Mouse (Mus musculus) intestine, embryonic 14.5 days (tissue): ENCODE measurements around the gene Strn3. TPM values are rescaled to one million over a fixed set of nuclear protein-coding genes. Genes with fewer than 3 reads are reported as not detected.
"Not testable (repeated sequence)": the region's sequence is repeated elsewhere in the genome, so short reads cannot be mapped to it uniquely, and the experiment has no call there.

Source experiments
- ATAC-seq: fragments of 200-750 bp; cut with Nextera tagmentation; replicated peaks from 2 replicates; pipeline ENCODE4 v1.8.0; 2017; ENCODE audit warnings: low read depth, moderate number of reproducible peaks, moderate TSS enrichment, moderate library complexity; ENCODE audit not compliant: low FRiP score, low TSS enrichment
- DNase-seq: peaks from one replicate; pipeline ENCODE4 v3.0.0-alpha.2; 2018; ENCODE audit warnings: low spot score
- H3K27ac ChIP-seq: fragments of 300-500 bp; sonication (generic); 2 replicates; pipeline ENCODE4 v1.5.1; 2014; ENCODE audit warnings: low read depth, mild to moderate bottlenecking, control low read depth
- H3K27me3 ChIP-seq: fragments of 300-500 bp; sonication (generic); replicated peaks from 2 replicates; pipeline ENCODE4 v1.6.1; 2014; ENCODE audit warnings: low read length, control low read depth; ENCODE audit not compliant: control insufficient read depth, insufficient read depth
- H3K36me3 ChIP-seq: fragments of 300-500 bp; sonication (generic); 2 replicates; pipeline ENCODE4 v1.6.1; 2014; ENCODE audit warnings: low read length, control low read depth; ENCODE audit not compliant: control insufficient read depth, insufficient read depth
- H3K4me1 ChIP-seq: fragments of 300-500 bp; sonication (generic); replicated peaks from 2 replicates; pipeline ENCODE4 v1.6.1; 2014; ENCODE audit warnings: low read length, control low read depth, mixed read lengths; ENCODE audit not compliant: control insufficient read depth, insufficient read depth
- H3K4me2 ChIP-seq: fragments of 300-500 bp; sonication (generic); 2 replicates; pipeline ENCODE4 v1.6.1; 2014; ENCODE audit warnings: low read length
- H3K4me3 ChIP-seq: fragments of 300-500 bp; sonication (generic); 2 replicates; pipeline ENCODE4 v1.5.1; 2014; ENCODE audit warnings: low read depth, low read length, control low read depth, mixed read lengths
- H3K9ac ChIP-seq: fragments of 300-500 bp; sonication (generic); 2 replicates; pipeline ENCODE4 v1.6.1; 2014; ENCODE audit warnings: mild to moderate bottlenecking, low read length
- H3K9me3 ChIP-seq: fragments of 300-500 bp; sonication (generic); 2 replicates; pipeline ENCODE4 v1.6.1; 2016; ENCODE audit warnings: low read length, control low read depth; ENCODE audit not compliant: control insufficient read depth
- WGBS: fragments of 180-500 bp; shearing (Covaris S2); extraction: QIAGEN DNeasy Blood & Tissue Kit; methylation state at CpG from one replicate; pipeline ENCODE4 v1.1.7; 2014; 5-methylcytosine and 5-hydroxymethylcytosine counted together
- polyA plus RNA-seq: library from polyadenylated mRNA; unstranded; fragments of >200 nt; fragmentation: Nextera tagmentation; extraction: Ambion mirVana; gene quantifications from 2 replicates; pipeline ENCODE4 v1.2.1, GENCODE M21; 2014

The Strn3 gene
- polyA plus RNA-seq, 1 experiment from 2014 or later = 48.6 TPM

DNA sequence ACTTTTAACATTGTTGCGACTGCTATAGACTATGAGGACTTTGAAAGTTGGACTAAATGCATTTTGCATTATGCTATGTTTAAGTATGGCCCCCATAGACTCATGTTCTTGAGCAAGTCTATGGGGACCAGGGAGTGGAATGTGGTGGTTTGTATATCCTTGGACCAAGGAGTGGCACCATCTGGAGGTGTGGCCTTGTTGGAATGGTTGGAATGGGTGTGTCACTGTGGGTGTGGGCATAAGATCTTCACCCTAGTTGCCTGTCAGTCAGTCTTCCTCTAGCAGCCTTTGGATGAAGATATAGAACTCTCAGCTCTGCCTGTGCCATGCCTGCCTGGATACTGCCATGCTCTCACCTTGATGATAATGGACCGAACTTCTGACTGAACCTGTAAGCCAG, 113.9 kb downstream of the Strn3 start:
- not testable (repeated sequence) for H3K27ac ChIP-seq, ATAC-seq, H3K36me3 ChIP-seq, H3K27me3 ChIP-seq, H3K9me3 ChIP-seq, H3K4me3 ChIP-seq, H3K4me2 ChIP-seq, H3K9ac ChIP-seq, H3K4me1 ChIP-seq, DNase-seq
- 92% methylated on average over 2 of the region's 2 CpGs for WGBS

DNA sequence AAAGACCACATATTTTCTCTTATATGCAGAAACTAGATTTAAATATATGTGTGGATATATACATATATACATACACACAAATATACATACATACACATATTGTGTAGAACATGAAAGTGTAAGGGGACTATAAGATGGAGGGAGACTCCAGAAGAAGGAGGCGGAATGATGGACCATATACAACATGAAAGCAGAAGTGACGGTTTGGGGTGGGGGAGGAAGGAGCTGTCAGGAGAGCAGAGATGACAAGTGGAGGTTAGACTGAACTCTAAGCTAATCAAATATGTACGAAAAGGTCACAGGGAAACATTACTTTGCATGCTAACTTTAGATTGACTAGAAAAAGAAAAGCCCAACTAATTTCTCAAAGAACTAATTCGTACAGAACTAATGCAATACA, 119.0 kb downstream of the Strn3 start:
- no peak overlapping the region for H3K4me3 ChIP-seq
- ATAC-seq = no peak
- H3K27ac ChIP-seq = no peak overlapping the region
- no peaks in the 10 kb centered on the region for H3K4me1 ChIP-seq
- H3K9ac ChIP-seq = no peak overlapping the region
- no peak for DNase-seq
- no peak overlapping the region for H3K4me2 ChIP-seq
- H3K9me3 ChIP-seq = no peaks in the 10 kb centered on the region
- H3K27me3 ChIP-seq = no peaks in the 10 kb centered on the region
- H3K36me3 ChIP-seq = no peaks in the 10 kb centered on the region
- WGBS = 75% methylated on average over 4 of the region's 4 CpGs

DNA sequence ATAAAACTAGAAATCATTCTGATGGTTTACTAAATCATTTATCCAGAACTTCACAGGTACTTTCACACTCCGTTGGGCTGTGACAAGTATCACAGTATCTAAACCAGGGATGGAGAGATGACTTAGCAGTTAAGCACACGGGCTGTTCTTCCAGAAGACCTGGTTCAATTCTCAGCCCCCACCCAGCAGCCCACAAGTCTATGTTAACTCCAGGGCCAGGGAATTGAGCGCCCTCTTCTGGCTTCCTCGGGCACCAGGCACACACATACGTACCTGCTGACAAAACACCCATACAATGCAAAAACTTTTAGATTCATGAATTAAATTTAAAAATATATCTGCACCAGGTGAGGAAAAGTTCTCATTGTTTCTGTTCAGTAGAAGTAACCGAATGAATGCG, 121.8 kb downstream of the Strn3 start:
- H3K27me3 ChIP-seq = no peaks in the 10 kb centered on the region
- ATAC-seq = no peak
- WGBS = 66% methylated on average over 7 of the region's 7 CpGs
- no peak overlapping the region for H3K27ac ChIP-seq
- H3K9me3 ChIP-seq = no peaks in the 10 kb centered on the region
- H3K9ac ChIP-seq = no peak overlapping the region
- no peak overlapping the region for H3K4me2 ChIP-seq
- no peaks in the 10 kb centered on the region for H3K36me3 ChIP-seq
- no peak for DNase-seq
- H3K4me3 ChIP-seq = no peak overlapping the region
- no peaks in the 10 kb centered on the region for H3K4me1 ChIP-seq

DNA sequence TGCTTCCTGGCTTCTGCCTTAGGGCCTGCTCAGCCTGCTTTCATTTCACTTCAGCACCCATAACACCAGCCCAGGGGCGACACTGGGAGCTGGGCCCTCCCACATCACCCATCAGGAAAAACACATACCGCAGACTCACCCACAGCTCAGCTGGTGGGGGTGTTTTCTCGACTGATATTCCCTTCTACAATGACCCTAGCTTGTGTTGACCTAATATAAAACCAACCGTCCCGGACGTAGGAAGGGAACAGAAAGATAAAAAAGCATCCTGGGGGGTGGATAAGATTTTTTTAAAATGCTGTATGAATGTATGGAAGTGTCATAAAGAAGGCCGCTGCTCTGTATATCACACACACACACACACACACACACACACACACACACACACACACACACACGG, 122.2 kb downstream of the Strn3 start:
- H3K4me3 ChIP-seq = no peak overlapping the region
- no peaks in the 10 kb centered on the region for H3K36me3 ChIP-seq
- DNase-seq (no peak), ATAC-seq (no peak)
- no peaks in the 10 kb centered on the region for H3K4me1 ChIP-seq
- no peak overlapping the region for H3K4me2 ChIP-seq
- H3K9ac ChIP-seq = no peak overlapping the region
- no peaks in the 10 kb centered on the region for H3K9me3 ChIP-seq
- H3K27ac ChIP-seq = no peak overlapping the region
- 86% methylated on average over 8 of the region's 8 CpGs for WGBS
- no peaks in the 10 kb centered on the region for H3K27me3 ChIP-seq

DNA sequence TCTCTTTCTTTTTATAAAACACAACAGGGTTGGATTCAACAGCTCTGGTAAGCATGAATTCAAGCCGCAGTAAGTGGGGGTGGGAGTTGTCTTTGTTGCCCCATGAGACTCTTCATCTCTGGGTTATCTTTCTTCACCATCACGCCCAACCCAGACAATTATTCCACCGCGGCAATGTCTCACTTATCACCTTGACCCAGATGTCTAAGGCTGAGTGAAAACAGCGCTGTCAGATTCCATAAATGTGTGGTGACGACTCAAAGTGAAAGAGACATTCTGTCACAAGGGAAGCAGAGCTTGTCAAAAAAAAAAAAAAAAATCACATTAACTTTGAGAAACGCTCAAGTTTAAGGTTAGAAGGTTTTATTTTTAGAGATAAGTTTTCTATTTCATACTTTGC, 124.5 kb downstream of the Strn3 start:
- Histone ChIP-seq H3K9ac (no peak overlapping the region), H3K36me3 (no peaks in the 10 kb centered on the region), H3K9me3 (no peaks in the 10 kb centered on the region), H3K4me1 (no peaks in the 10 kb centered on the region), H3K4me3 (no peak overlapping the region), H3K27ac (no peak overlapping the region), H3K27me3 (no peaks in the 10 kb centered on the region), H3K4me2 (no peak overlapping the region)
- 79% methylated on average over 7 of the region's 7 CpGs for WGBS
- DNase-seq (no peak), ATAC-seq (no peak)

DNA sequence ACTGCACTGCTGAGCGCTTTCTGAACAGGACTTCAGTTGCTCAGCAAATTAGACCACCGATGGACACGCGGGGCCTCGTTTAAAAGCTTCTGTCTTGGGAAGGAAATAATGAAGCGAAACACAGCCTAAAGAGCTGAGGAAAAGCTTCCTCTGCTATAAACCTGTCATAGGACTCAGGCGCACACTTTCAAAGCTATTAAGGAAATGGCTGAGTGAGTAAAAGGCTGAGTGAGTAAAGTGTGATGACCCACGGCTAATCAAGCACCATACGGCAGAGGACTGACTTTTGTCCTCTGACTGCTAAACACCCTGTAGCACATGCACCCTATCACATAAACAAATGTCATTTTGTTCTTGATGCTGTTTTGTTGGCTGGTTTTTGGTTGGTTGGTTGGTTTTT, 130.3 kb downstream of the Strn3 start:
- Histone ChIP-seq H3K4me1 (no peaks in the 10 kb centered on the region), H3K27ac (no peak overlapping the region), H3K9ac (no peak overlapping the region), H3K9me3 (no peaks in the 10 kb centered on the region), H3K27me3 (no peaks in the 10 kb centered on the region), H3K36me3 (no peaks in the 10 kb centered on the region), H3K4me2 (no peak overlapping the region), H3K4me3 (no peak overlapping the region)
- DNase-seq (no peak), ATAC-seq (no peak)
- WGBS = 47% methylated on average over 9 of the region's 9 CpGs

Other genes with a start within 250 kb of the Strn3 start
- gene Coch, start 98.6 kb downstream of the Strn3 start, polyA plus RNA-seq = 1.0 and 1.9 TPM in 2 replicates
- 29.5 and 31.5 TPM in 2 replicates for gene Ap4s1, start 864 bp downstream of the Strn3 start, polyA plus RNA-seq
- 41.1 and 43.3 TPM in 2 replicates for gene Hectd1, start 137.6 kb upstream of the Strn3 start, polyA plus RNA-seq